Mouse (Mus musculus) E14TG2a.4 (cell line): ENCODE data around the gene Zmat5.

ENCODE experiments used
- CTCF ChIP-seq: conservative IDR thresholded peaks from 2 replicates; pipeline ENCODE4 v1.5.1; 2014; ENCODE audit warnings: low read length
- NANOG ChIP-seq: IDR thresholded peaks from 2 replicates; pipeline ENCODE4 v1.6.1; 2014; ENCODE audit warnings: borderline replicate concordance, low read length, mixed read lengths
- POU5F1 ChIP-seq: IDR thresholded peaks from 2 replicates; pipeline ENCODE4 v1.6.1; 2014; ENCODE audit warnings: low read length, borderline replicate concordance

DNA sequence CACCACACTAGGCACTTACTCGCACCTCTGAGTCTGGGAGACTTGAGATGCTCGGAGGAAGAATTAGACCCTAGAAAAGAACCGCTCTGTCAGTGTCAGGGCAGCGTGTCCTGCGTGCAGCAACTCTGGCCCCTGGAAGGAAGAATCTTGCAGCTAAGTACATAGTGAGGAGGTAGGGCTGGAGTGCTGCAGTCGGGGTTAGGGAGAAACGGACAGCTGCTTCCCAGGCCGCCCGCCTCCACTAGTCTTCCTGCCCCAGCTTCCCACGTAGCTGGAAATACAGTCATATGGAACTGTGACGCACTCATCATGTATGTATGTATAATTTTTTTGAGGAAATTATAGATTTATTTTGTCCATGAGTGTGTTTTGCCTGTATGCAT is 42.0 kb upstream of the Zmat5 start:
- TF ChIP-seq CTCF = no peak
- no peak for TF ChIP-seq NANOG
- no peak for TF ChIP-seq POU5F1
